Mouse (Mus musculus) kidney, postnatal 36 days (tissue): ENCODE measurements at regions not wholly inside any gene's neighbourhood (a gene's known extent, or its start where the extent isn't known, plus 50 kb on each side); places are given as distances from the start of the nearest gene placed in this dataset.

Experiments
- DNase-seq, 2 experiments: peaks; one replicate each; pipeline ENCODE4 v3.0.0; 2021 to 2022; ENCODE audit warnings: mixed read lengths in 2 of 2

DNA sequence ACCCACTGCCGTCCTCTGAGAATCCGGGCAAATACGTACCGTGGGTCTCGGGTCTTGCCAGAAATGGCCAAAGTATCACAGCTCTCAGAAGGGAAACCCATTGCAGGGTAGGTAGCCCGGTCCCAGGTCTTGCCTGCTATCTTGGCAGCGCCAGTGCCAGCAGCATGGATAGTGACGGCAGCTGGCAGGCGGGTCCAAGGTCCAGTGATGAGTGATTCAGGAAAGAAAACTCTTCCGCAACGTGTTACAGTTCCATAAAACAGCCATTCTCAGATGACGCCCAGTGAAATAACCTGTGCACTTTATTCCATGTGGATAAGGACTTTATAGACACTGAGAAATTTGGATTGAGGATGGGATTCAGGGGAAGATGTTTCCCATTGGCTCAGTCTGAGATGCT, 142.2 kb upstream of the Nr4a3 start:
- DNase-seq: peak in 1 of 2 experiments; percentile 12

DNA sequence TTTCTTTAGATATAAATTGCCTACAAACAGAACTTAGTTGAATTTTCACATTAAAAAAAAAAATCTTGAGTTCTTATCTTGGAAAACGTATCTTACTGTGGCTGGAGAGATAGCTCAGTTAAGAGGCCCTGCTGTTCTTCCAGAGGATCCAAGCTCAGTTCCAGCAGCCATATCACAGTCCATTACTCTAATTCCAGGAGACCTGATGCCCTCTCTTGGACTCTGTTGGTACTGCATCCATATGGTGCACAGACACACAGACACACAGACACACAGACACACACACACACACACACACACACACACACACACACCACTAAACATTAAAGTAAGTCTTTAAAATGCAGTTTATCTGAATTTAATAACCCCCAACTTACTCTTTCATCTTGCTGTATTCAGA, 132.7 kb upstream of the Nr4a3 start:
- no peak for DNase-seq

DNA sequence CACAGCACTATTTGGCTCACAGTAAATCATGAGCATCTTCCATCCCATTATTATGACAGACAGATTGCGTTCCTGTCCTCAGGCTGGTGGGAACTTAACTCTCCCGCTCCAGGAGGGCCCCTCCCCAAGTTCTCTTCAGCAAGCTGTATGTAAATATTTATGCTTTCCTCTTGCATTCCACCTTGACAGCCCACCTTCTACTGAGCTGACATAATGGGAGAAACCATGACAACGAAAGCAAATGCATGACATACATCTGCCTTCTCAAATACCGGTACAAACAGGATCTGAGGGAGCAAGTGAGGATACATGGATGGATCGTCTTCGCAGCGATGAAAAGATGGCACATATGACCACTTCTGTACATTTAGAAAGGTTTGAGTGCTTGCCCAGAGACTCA, 125.4 kb upstream of the Nr4a3 start:
- DNase-seq: no peak

DNA sequence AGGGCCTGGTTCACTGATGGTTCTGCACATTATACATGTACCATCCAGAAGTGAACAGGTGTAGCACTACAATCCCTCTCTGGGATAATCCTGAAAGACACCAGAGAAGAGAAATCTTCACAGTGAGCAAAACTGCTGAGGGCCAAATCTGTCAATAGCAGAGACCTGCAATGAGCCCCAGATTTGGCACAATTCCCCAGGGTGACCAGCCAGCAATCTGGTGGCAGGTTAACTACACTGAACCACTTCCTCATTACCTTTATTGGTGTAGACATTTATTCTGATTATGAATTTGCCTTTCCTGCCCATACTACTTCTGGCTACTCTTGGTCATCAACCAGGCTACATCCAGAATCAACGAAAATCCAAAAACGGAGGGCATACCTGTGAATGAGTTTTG, 113.5 kb upstream of the Nr4a3 start:
- DNase-seq: no peak

DNA sequence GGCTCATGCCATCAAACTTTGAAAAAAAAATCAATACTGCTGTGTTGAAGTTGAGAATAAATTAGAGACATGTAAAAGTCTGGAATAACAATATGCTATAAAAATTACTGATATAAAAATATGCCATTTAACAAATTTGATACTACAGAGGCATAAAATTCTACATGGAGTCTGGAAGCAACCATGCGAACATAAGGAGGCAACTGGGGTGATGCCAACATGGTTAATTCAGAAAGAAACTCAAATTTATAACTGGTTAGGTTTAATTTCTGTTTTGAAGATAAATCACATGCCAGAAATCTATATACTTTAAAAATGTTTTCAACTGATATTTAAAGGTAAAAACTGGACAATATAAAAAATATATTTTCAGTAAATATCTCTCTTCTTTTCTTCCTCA, 111.4 kb upstream of the Nr4a3 start:
- no peak for DNase-seq

DNA sequence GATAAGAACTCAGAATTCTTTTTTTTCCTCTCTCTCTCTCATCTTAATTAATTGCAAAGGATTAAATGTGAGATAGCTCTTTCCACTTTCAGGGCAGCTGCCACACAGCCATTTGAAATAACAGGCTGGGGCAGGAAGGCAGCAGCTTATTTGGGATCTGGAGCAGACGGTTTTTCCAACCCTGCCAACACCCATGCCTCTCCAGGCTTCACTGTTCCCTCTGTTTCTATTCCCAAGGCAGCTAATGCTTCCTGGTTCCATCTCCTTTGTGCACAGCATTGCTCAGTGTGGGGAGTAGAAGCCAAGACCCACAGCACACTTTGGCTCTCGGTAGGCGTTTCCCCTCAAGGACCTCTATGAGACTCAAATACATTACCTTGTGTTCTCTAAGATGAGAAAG, 109.4 kb upstream of the Nr4a3 start:
- DNase-seq: no peak

DNA sequence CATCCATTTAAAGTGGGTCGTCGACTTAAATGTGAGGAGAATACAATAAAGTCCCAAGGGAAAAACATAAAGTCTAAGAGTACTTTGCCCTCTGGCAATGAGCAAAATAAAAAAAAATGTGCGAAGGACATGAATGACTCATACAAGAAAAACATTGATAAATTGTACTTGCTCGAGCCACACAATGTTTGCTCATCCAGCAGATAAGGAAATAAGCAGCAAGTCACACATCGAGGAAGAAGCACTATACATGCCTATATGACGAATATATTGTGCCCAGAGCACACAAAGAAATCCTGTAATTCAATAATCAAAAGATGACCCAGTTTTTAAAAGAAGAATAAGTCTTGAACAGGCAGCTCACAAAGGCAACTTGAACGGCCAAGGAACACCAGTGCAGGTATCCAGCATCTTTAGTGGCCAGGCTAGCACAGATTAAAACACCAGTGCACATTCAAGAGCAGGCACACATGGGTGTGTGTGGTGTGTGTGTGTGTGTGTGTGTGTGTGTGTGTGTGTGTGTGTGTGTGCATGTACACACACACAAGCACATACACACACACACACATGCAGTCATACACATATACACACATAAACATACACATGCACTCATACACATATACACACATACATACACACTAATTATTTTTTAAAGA, 108.4 kb upstream of the Nr4a3 start:
- DNase-seq: no peak

DNA sequence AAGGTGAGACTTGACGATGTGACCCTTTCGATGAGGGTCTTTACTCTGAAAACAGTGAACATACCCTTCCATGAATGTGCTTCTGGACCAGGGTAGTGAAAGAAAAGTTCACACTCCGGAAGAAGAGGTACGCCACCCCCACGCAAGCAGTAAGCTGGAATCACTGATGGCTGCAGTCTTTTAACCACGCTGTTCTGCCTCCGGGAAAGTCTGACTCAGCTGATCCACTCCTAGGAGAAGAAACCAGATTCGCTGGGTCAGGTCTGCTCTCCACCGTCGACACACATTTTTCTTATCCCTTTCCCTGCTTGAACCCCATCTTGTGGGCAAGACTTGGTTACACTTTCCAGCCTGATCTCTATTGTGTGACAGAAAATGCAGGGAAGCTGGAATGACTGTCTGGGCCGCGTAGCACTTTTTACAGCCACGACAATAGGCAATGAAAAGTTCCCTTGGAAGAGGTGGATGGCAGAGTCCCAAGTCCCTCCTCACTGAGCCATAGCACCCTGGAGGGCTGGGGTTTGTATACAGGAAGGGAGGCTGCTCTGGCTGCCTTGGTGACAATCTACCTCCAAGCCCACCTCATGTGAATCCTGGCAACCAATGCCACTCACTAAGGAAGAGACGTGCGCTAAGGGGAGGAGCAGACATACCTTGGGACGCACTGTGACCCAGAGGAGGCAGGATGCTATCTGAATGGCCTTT, 96.9 kb upstream of the Nr4a3 start:
- DNase-seq: peak; percentile 54 to 55

DNA sequence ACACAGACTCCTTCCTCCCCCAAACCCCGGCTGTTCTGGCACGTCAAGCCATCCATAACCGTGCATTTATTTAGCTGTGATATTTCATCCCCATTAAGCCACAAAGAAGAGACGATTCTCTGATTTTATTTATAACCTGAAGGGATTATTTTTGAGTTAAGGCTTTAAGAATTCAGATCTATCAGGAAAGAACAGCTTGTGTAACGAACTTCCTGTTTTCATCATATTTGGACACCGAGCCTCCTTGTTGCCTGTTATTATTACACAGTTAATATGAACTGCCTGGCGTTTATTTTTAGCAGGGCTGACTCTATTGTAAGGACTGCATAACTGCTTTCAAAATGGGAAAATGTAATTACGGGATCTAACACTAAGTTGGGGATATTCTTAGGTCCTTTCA, 96.2 kb upstream of the Nr4a3 start:
- peak in 1 of 2 experiments; percentile 26 for DNase-seq

DNA sequence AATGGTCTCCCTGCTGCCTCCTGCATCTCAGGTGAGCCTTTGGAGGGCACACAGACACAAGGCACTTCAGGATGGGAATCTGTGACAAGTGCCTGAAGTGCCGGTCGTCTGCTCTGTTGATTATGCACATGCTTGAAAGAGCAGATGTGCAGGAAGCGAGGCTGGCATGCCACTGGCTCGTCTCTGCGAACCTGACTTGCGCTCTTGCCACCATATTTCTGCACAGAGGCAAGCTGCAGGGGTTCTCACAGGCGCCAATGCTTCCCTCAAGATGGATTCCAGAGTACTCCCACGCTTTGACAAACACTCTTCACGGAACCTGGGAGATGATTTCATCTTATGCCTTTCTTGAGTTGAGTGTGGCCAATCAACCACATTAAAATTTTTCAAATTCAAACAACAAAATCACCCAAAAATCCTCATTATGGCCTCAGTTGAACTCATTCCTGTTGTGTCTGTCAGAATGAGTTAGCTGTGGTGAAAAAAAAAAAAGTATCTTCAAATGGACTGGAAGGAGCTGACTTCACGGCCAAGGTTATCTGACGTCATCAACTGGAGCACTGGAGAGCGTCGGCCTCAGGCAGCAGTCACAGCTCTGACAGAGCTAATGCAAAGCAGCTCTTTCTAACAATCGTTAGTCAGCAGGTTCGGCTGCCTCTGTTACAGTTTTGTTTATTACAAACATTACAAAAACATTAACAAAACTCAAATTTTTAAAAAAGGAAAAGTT, 90.2 kb upstream of the Nr4a3 start:
- no peak for DNase-seq

DNA sequence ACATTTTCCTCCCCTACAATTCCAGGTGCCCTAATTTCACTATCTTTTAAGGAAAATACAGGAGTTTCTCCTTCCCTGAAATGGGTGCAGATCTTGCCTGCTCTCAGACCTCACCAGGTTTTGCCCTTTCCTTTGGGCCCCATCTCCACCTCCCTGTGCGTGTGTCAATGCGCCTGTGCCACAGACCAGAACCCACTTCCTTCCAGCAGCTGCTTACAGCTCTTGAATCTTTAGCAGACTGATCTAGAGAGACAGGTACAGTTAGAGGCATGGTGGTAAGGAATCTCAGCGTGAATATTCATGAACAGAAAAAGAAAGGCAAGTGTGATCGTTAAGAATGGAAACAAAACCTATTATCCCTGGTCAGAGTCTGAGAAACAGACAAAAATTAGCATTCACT, 80.3 kb upstream of the Nr4a3 start:
- no peak for DNase-seq

DNA sequence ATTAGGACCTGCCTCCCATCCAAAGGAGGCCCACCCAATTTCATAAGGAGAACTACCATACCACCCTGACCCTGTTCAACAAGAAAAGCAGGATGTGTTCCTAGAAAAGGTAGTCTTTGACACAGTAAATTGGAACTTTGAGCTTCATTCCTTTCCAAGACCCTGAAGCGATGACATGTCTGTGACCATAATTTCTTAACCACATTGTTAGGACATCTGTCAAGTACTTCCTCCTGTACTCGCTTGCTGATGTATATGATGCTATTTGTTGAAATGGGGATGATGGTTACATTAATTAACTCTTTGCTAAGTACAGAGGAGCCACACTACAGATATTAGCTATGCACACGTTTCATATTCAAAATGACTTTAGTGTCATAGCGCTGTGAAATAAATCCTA, 73.1 kb upstream of the Nr4a3 start:
- DNase-seq: no peak

DNA sequence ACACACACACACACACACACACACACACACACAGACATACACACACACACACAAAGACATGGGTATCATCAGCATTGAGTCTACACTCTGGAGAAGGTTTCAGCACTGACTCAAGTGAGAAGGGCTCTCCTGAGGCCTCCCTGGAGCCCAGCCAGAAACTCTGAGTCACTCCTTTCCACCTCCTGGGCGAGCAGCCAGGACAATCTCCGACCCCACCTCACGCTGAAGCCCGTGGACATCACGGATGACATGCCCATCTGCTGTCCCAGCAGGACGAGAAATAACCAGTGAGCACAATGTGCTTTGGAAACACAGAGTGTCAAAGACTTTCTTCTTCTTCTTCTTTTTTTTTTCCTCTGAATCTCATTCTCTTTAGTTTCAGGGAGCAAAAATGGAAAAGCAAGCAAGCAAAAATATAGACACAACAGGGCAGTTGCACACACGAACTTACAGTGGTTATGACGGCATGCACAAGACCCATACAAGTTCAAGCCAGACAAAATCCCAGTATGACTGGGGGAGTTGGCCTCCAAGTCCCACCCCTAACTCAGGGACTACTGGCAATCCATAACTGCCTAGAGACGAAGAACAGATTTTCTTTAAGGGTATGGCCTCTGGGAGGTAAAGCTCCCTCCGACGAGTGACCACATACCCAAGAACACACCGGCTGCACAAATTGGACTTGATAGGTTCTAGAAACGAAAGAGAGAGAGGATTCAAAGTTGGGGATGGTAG, 65.2 kb upstream of the Nr4a3 start:
- peak; percentile 37 to 65 for DNase-seq
